Mouse (Mus musculus): Measurements from ENCODE around the gene Olfr872.
"Not testable (repeated sequence)": the region's sequence is repeated elsewhere in the genome, so short reads cannot be mapped to it uniquely, and the experiment has no call there.

Gene Olfr872

GRCm38 (mm10) chr9:20236819-20237218 lies at the start of gene Olfr872:
Olfr872 (plus strand) TSS chr9:20237119.
- DNase-seq, result no peak

- DNase-seq, result no peak
Observed at GRCm38 (mm10) chr9:20202131-20202530, 34.8 kb upstream of the Olfr872 start.

GRCm38 (mm10) chr9:20203413-20203984 lies 33.4 kb upstream of the Olfr872 start:
- DNase-seq, result not testable (repeated sequence)

GRCm38 (mm10) chr9:20210812-20211211 lies 26.1 kb upstream of the Olfr872 start:
- DNase-seq, result no peak

- DNase-seq, result no peak
Observed at GRCm38 (mm10) chr9:20211477-20211876, 25.4 kb upstream of the Olfr872 start.

GRCm38 (mm10) chr9:20211907-20212306 lies 25.0 kb upstream of the Olfr872 start, which contains the start of gene Olfr871:
Olfr871 (plus strand) TSS chr9:20212207.
- DNase-seq, result no peak

- DNase-seq, result no peak
Observed at GRCm38 (mm10) chr9:20237378-20237777, 459 bp downstream of the Olfr872 start.

- no peak for DNase-seq
Observed at GRCm38 (mm10) chr9:20282051-20282450, 45.1 kb downstream of the Olfr872 start, which contains the start of gene Olfr39. Olfr39 (plus strand) TSS chr9:20282351.

- not testable (repeated sequence) for DNase-seq
Observed at GRCm38 (mm10) chr9:20295562-20295961, 58.6 kb downstream of the Olfr872 start.

- DNase-seq, result no peak
Observed at GRCm38 (mm10) chr9:20298232-20298631, 61.3 kb downstream of the Olfr872 start, which contains the start of gene Olfr873. Olfr873 (plus strand) TSS chr9:20298532.
